Mouse (Mus musculus): ENCODE measurements around the gene Dyrk1a. TPM values are rescaled to one million over a fixed set of nuclear protein-coding genes. Genes with fewer than 3 reads are reported as not detected.
"Not testable (repeated sequence)": the region's sequence is repeated elsewhere in the genome, so short reads cannot be mapped to it uniquely, and the experiment has no call there.

Gene Dyrk1a
- total RNA-seq, 1 experiment from 2014 or later = 89.6 TPM

- no peak for ATAC-seq (replicated peaks in 1 of 2; ENCODE audit: insufficient read depth in 1 of 2, low FRiP score in 2 of 2, low TSS enrichment in 1 of 2, low read depth in 1 of 2, poor library complexity in 2 of 2, severe bottlenecking in 2 of 2)
Observed at GRCm38 (mm10) chr16:94649861-94650260, 80.1 kb downstream of the Dyrk1a start.

GRCm38 (mm10) chr16:94652091-94652713 is 82.4 kb downstream of the Dyrk1a start:
- no peak for ATAC-seq (replicated peaks in 1 of 2; ENCODE audit: insufficient read depth in 1 of 2, low FRiP score in 2 of 2, low TSS enrichment in 1 of 2, low read depth in 1 of 2, poor library complexity in 2 of 2, severe bottlenecking in 2 of 2)

DNA sequence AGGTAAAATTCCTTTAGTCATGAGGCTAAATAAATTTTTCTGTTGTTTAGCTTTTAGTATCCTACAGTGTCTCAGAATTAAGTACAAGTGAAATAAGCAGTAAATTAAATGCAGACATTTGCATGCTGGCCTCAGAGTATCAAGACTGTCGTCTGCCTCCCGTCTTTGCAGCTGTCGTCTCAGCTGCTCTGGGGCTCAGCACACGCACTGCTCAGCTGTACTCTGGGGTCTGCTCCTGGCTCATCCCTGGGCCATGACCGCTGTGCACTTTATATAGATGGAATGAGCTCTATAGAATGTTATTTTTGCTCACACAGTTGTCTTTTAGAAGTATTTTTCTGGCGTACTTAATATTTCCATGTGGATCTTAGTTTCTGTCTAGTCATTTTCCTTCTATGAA is 85.3 kb downstream of the Dyrk1a start:
- ATAC-seq (replicated peaks in 1 of 2; ENCODE audit: insufficient read depth in 1 of 2, low FRiP score in 2 of 2, low TSS enrichment in 1 of 2, low read depth in 1 of 2, poor library complexity in 2 of 2, severe bottlenecking in 2 of 2) = no peak

GRCm38 (mm10) chr16:94656891-94657290 is 87.1 kb downstream of the Dyrk1a start:
- ATAC-seq (replicated peaks in 1 of 2; ENCODE audit: insufficient read depth in 1 of 2, low FRiP score in 2 of 2, low TSS enrichment in 1 of 2, low read depth in 1 of 2, poor library complexity in 2 of 2, severe bottlenecking in 2 of 2) = no peak

DNA sequence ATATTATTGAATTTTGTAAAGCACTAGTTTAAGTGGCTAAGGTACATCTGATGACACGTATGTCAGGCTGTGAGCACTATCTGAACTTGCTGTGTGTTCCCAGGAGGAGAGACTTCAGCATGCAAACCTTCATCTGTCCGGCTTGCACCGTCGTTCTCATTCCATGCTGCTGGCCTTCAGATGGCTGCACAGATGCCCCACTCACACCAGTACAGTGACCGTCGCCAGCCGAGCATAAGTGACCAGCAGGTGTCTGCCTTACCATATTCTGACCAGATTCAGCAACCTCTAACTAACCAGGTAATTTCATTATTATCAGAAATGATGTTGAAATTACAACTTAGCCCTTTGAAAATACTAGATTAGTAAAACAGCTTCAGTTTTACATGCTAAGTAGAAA is 89.6 kb downstream of the Dyrk1a start:
- ATAC-seq (replicated peaks in 1 of 2; ENCODE audit: insufficient read depth in 1 of 2, low FRiP score in 2 of 2, low TSS enrichment in 1 of 2, low read depth in 1 of 2, poor library complexity in 2 of 2, severe bottlenecking in 2 of 2) = no peak

DNA sequence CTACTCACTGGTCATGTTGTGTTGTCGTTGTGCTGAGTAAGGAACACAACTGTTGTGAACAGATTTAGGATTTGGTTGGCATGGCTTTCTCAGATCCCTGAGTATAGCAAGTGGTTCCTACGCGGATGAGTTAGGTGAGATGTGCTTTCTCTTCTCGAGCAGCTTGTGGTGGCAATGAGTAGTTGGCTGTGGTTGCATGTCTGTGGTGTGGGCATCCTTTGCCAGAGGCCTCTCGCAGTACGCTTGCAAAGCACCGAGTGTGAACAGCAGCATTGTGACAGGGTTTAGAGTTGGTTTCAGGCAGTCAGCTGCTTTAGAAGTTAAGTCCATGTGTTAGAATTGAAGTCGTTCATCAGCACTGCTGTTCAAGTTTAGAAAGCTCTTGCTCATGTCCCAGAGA is 90.4 kb downstream of the Dyrk1a start:
- no peak for ATAC-seq (replicated peaks in 1 of 2; ENCODE audit: insufficient read depth in 1 of 2, low FRiP score in 2 of 2, low TSS enrichment in 1 of 2, low read depth in 1 of 2, poor library complexity in 2 of 2, severe bottlenecking in 2 of 2)

- ATAC-seq (replicated peaks in 1 of 2; ENCODE audit: insufficient read depth in 1 of 2, low FRiP score in 2 of 2, low TSS enrichment in 1 of 2, low read depth in 1 of 2, poor library complexity in 2 of 2, severe bottlenecking in 2 of 2) = no peak
Observed at GRCm38 (mm10) chr16:94667557-94667956, 97.7 kb downstream of the Dyrk1a start.

GRCm38 (mm10) chr16:94671313-94671712 is 101.5 kb downstream of the Dyrk1a start:
- no peak for ATAC-seq (replicated peaks in 1 of 2; ENCODE audit: insufficient read depth in 1 of 2, low FRiP score in 2 of 2, low TSS enrichment in 1 of 2, low read depth in 1 of 2, poor library complexity in 2 of 2, severe bottlenecking in 2 of 2)

DNA sequence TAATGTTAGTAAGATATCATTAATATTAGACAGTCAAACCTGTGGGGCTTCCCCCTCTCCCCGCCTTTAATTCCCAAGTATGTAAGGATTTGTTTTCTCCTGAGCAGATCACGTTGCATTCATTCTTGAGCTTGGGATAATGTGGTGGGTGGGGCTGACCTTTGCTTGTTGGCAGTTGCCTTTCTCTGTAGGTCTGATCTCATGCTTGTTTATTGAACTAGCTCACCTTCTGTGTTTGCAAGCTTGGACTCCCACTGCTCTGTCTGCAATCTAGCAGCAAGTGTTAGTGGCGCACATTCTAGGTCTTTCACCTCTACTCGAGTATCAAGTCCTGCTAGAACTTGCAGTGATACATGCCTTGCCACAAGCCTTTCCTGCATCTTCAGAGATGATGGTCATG is 111.1 kb downstream of the Dyrk1a start:
- ATAC-seq (replicated peaks in 1 of 2; ENCODE audit: insufficient read depth in 1 of 2, low FRiP score in 2 of 2, low TSS enrichment in 1 of 2, low read depth in 1 of 2, poor library complexity in 2 of 2, severe bottlenecking in 2 of 2) = no peak

- no peak for ATAC-seq (replicated peaks in 1 of 2; ENCODE audit: insufficient read depth in 1 of 2, low FRiP score in 2 of 2, low TSS enrichment in 1 of 2, low read depth in 1 of 2, poor library complexity in 2 of 2, severe bottlenecking in 2 of 2)
Observed at GRCm38 (mm10) chr16:94681760-94682159, 112.0 kb downstream of the Dyrk1a start.

DNA sequence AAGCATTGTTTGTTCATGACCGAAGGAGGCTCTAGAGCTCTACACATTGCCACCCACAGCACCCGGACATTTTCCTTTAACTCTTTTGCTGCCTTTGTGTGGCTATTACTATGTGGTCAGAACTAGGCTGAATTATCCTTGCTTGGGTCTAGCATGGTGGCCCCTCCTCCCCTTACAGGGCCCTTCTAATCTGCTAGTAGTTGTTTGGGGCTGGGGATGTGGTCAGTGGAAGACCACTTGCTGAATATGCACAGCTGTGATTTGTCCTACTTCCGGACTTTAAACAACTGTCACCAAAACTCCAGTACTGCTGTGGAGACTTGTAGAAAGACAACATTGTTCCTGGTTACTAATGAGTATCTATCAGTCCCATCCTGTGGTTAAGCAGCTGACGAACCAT is 114.2 kb downstream of the Dyrk1a start:
- no peak for ATAC-seq (replicated peaks in 1 of 2; ENCODE audit: insufficient read depth in 1 of 2, low FRiP score in 2 of 2, low TSS enrichment in 1 of 2, low read depth in 1 of 2, poor library complexity in 2 of 2, severe bottlenecking in 2 of 2)

GRCm38 (mm10) chr16:94693687-94694305 is 124.0 kb downstream of the Dyrk1a start:
- no peak for ATAC-seq (replicated peaks in 1 of 2; ENCODE audit: insufficient read depth in 1 of 2, low FRiP score in 2 of 2, low TSS enrichment in 1 of 2, low read depth in 1 of 2, poor library complexity in 2 of 2, severe bottlenecking in 2 of 2)

DNA sequence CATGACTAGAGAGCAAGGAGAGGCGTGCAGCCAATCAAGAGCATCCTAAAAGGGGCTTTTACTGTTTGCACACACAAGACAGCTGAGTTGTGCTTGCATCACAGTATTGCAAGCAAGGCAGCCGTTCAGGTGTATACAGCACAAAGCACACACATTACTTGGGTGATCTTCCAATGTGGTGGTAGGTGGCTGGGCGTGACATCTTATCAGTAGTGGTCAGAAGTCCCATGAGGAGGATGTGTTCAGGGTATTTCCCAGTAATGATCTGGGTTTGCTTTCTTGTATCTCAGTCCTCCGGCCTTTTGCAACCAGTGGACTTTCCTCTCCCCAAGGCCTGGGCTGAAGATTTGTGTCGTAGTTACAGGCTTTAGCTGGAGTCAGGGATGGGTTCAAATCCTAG is 127.7 kb downstream of the Dyrk1a start:
- ATAC-seq (replicated peaks in 1 of 2; ENCODE audit: insufficient read depth in 1 of 2, low FRiP score in 2 of 2, low TSS enrichment in 1 of 2, low read depth in 1 of 2, poor library complexity in 2 of 2, severe bottlenecking in 2 of 2) = no peak

GRCm38 (mm10) chr16:94698234-94698633 is 128.4 kb downstream of the Dyrk1a start:
- not testable (repeated sequence) for ATAC-seq (replicated peaks in 1 of 2; ENCODE audit: insufficient read depth in 1 of 2, low FRiP score in 2 of 2, low TSS enrichment in 1 of 2, low read depth in 1 of 2, poor library complexity in 2 of 2, severe bottlenecking in 2 of 2)

GRCm38 (mm10) chr16:94701141-94701540 is 131.3 kb downstream of the Dyrk1a start:
- ATAC-seq (replicated peaks in 1 of 2; ENCODE audit: insufficient read depth in 1 of 2, low FRiP score in 2 of 2, low TSS enrichment in 1 of 2, low read depth in 1 of 2, poor library complexity in 2 of 2, severe bottlenecking in 2 of 2) = no peak

- ATAC-seq (replicated peaks in 1 of 2; ENCODE audit: insufficient read depth in 1 of 2, low FRiP score in 2 of 2, low TSS enrichment in 1 of 2, low read depth in 1 of 2, poor library complexity in 2 of 2, severe bottlenecking in 2 of 2) = no peak
Observed at GRCm38 (mm10) chr16:94701971-94702370, 132.2 kb downstream of the Dyrk1a start.

GRCm38 (mm10) chr16:94713480-94714094 is 143.8 kb downstream of the Dyrk1a start:
- ATAC-seq (replicated peaks in 1 of 2; ENCODE audit: insufficient read depth in 1 of 2, low FRiP score in 2 of 2, low TSS enrichment in 1 of 2, low read depth in 1 of 2, poor library complexity in 2 of 2, severe bottlenecking in 2 of 2) = peak; percentile 59 to 76

GRCm38 (mm10) chr16:94714483-94714882 is 144.7 kb downstream of the Dyrk1a start:
- ATAC-seq (replicated peaks in 1 of 2; ENCODE audit: insufficient read depth in 1 of 2, low FRiP score in 2 of 2, low TSS enrichment in 1 of 2, low read depth in 1 of 2, poor library complexity in 2 of 2, severe bottlenecking in 2 of 2) = no peak

DNA sequence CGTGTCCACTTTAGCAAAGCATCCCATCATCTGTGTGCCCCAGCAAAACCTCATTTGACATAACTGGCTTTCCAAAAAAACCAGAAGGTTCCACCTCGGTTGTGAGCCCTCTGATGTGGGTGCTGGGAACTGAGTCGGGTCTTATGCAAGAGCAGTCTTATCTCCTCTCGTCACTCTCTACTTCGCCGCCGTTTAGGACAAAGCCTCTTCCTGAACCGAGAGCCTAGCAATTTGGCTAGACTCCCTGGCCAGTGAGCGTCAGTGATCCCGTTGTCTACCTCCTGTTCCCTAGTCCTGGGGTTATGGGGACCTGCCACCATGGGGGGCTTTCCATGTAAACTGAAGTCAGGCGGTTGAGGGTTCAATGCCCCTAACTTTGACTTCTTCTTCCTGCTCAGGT is 147.2 kb downstream of the Dyrk1a start:
- ATAC-seq (replicated peaks in 1 of 2; ENCODE audit: insufficient read depth in 1 of 2, low FRiP score in 2 of 2, low TSS enrichment in 1 of 2, low read depth in 1 of 2, poor library complexity in 2 of 2, severe bottlenecking in 2 of 2) = no peak

Measured in hematopoietic stem cell, adult 5-6 weeks (primary cell).